Mouse (Mus musculus) cerebellum, adult 2 months (tissue): ENCODE measurements around the gene Zfp473.

ENCODE experiments used
- CTCF ChIP-seq: fragments of 200-500 bp; IDR thresholded peaks from 2 replicates; pipeline ENCODE4 v1.5.1; 2011; ENCODE audit warnings: low read depth, mild to moderate bottlenecking, control low read depth, low read length, moderate library complexity, borderline replicate concordance; ENCODE audit not compliant: insufficient read depth
- POLR2A ChIP-seq: fragments of 200-500 bp; IDR thresholded peaks from 2 replicates; pipeline ENCODE4 v1.6.1; 2011; ENCODE audit warnings: low read length, control low read depth, borderline replicate concordance; ENCODE audit not compliant: insufficient read depth

- TF ChIP-seq CTCF (no peak), POLR2A (no peak)
Observed at GRCm38 (mm10) chr7:44706322-44706721, 44.5 kb downstream of the Zfp473 start.
